Mouse (Mus musculus) hindlimb bud, embryonic 11.5 days (tissue): ENCODE measurements around the gene Napsa.

ENCODE experiments used
- DNase-seq: peaks from one replicate; pipeline ENCODE4 v3.0.0-alpha.2; 2012; ENCODE audit warnings: low read depth, low spot score; ENCODE audit errors: extremely low spot score

Gene Napsa

GRCm38 (mm10) chr7:44572213-44572701 lies at the start of gene Napsa:
Gene Napsa (plus strand): TSS chr7:44572380.
- DNase-seq = no peak

GRCm38 (mm10) chr7:44523056-44523455 lies 49.1 kb upstream of the Napsa start:
- DNase-seq = no peak

GRCm38 (mm10) chr7:44524502-44524901 lies 47.7 kb upstream of the Napsa start, which contains the start of gene Mybpc2:
Gene Mybpc2 (minus strand): TSS chr7:44524656.
- no peak for DNase-seq

GRCm38 (mm10) chr7:44525126-44525832 lies 46.9 kb upstream of the Napsa start:
- DNase-seq = no peak

GRCm38 (mm10) chr7:44526414-44527154 lies 45.6 kb upstream of the Napsa start:
- DNase-seq = no peak

GRCm38 (mm10) chr7:44527483-44528398 lies 44.4 kb upstream of the Napsa start:
- DNase-seq = no peak

GRCm38 (mm10) chr7:44529518-44529917 lies 42.7 kb upstream of the Napsa start:
- DNase-seq = no peak

- no peak for DNase-seq
These were observed 41.7 kb upstream of the Napsa start for GRCm38 (mm10) chr7:44530507-44530906.

- no peak for DNase-seq
These were observed 41.0 kb upstream of the Napsa start for GRCm38 (mm10) chr7:44531207-44531606.

- no peak for DNase-seq
These were observed 40.0 kb upstream of the Napsa start, which contains the start of gene Spib for GRCm38 (mm10) chr7:44531946-44532732. Gene Spib (minus strand): TSS chr7:44532071.

- DNase-seq = no peak
These were observed 39.0 kb upstream of the Napsa start for GRCm38 (mm10) chr7:44532918-44533745.

- no peak for DNase-seq
These were observed 38.5 kb upstream of the Napsa start for GRCm38 (mm10) chr7:44533746-44534045.

- no peak for DNase-seq
These were observed 37.9 kb upstream of the Napsa start for GRCm38 (mm10) chr7:44534242-44534641.

GRCm38 (mm10) chr7:44534656-44535441 lies 37.3 kb upstream of the Napsa start:
- no peak for DNase-seq

GRCm38 (mm10) chr7:44535657-44536589 lies 36.3 kb upstream of the Napsa start:
- DNase-seq = no peak

GRCm38 (mm10) chr7:44536590-44536968 lies 35.6 kb upstream of the Napsa start:
- no peak for DNase-seq

- no peak for DNase-seq
These were observed 35.2 kb upstream of the Napsa start for GRCm38 (mm10) chr7:44537009-44537408.

GRCm38 (mm10) chr7:44537496-44537895 lies 34.7 kb upstream of the Napsa start:
- no peak for DNase-seq
